Comparison of ENCODE assay signal across 21 mouse cellular contexts in genomic region chr9:119473608-119474164, GRCm38 (mm10). TPM values are rescaled to one million over a fixed set of nuclear protein-coding genes. Genes with fewer than 3 reads are reported as not detected.
DNase-seq lines count a peak whose midpoint lies in the region; TF ChIP-seq lines count a peak whose summit lies in the region.
"Had no signal": no experiment of that assay in that cellular context is flagged by ENCODE, and none has a peak within 500 bp of the region (broad histone marks: within the 10 kb centered on the region; RNA-seq: fewer than 3 reads in every experiment).

No protein-coding gene starts in this region.

- TF ChIP-seq POLR2A in heart, adult 2 months (IDR thresholded peaks at IDR 0.05; ENCODE audit: insufficient read depth, low read depth, low read length): no peak

- intact Hi-C loops in heart, adult 2 months (cut with DNase I): no loop called here
- intact Hi-C loops in heart, postnatal 36 days (cut with DNase I): loop anchor here (2.0 kb wide), 1 partner anchor 41 kb away; no protein-coding TSS in a partner anchor

- H3K79me2 ChIP-seq in heart, adult 2 months (replicated peaks; ENCODE audit: control insufficient read depth, insufficient read depth, low read length): no peaks in the 10 kb centered on the region
- no peaks in the 10 kb centered on the region for H3K79me2 ChIP-seq in C2C12 (ENCODE audit: control insufficient read depth, insufficient read depth)

- no peak overlapping the region for H3ac ChIP-seq in C2C12 (ENCODE audit: control insufficient read depth, insufficient read length, low read depth)

- 45% methylated on average over 9 of the region's 9 CpGs for WGBS in heart, adult 2 months

- no peak overlapping the region for H3K4me3 ChIP-seq in heart, adult 2 months
- no peak overlapping the region for H3K4me3 ChIP-seq in C2C12 (ENCODE audit: insufficient read depth, poor library complexity, severe bottlenecking)
- H3K4me3 ChIP-seq: embryonic facial prominence, embryonic 15.5 days; erythroblast, embryonic 14.5 days; forebrain, embryonic 10.5 days; heart, embryonic 15.5 days; hindbrain, embryonic 10.5 days; hindbrain, embryonic 15.5 days had no signal

- peaks cover 21% of the 10 kb centered on the region for H3K4me1 ChIP-seq in heart, adult 2 months (ENCODE audit: control insufficient read depth, insufficient read depth, low read length)
- H3K4me1 ChIP-seq: embryonic facial prominence, embryonic 15.5 days had no signal

- TF ChIP-seq EP300 in heart, adult 2 months (IDR thresholded peaks at IDR 0.05; ENCODE audit: insufficient read depth, low read depth, low read length): no peak

- H3K27ac ChIP-seq in heart, adult 2 months: peak overlapping the region; percentile 77
- H3K27ac ChIP-seq: embryonic facial prominence, embryonic 15.5 days; hindbrain, embryonic 15.5 days had no signal

- no peak overlapping the region for H3K9ac ChIP-seq in heart, adult 2 months (ENCODE audit: low read depth, low read length)
- H3K9ac ChIP-seq: embryonic facial prominence, embryonic 15.5 days; heart, embryonic 15.5 days; hindbrain, embryonic 15.5 days had no signal

- no peak for TF ChIP-seq CTCF in heart, adult 2 months (IDR thresholded peaks at IDR 0.05)
- TF ChIP-seq CTCF in C2C12 (IDR thresholded peaks at IDR 0.05; ENCODE audit: control insufficient read depth, insufficient read depth, insufficient read length): no peak

- no peak for DNase-seq in heart, adult 2 months
- DNase-seq in heart, postnatal 36 days: no peak
- DNase-seq in right cerebral cortex, adult 18-20 months: peak; percentile 19
- DNase-seq in right cerebral cortex, postnatal 14 days: no peak
- peak; percentile 20 for DNase-seq in gonadal fat pad, adult 2 months (ENCODE audit: low read depth)
- DNase-seq in embryo, embryonic 10 days (ENCODE audit: low spot score): no peak
- DNase-seq in cerebellum, postnatal 4 days (ENCODE audit: low spot score in 2 of 2): no peak
- DNase-seq: adrenal gland, adult 8-10 months; cerebellum, adult 11-12 months; cerebellum, adult 9-10 months; cerebellum, postnatal 25 days; embryo, embryonic 11 days; gastrocnemius, postnatal 10 days had no signal

- H3K36me3 ChIP-seq in heart, adult 2 months (ENCODE audit: control insufficient read depth, insufficient read depth, low read length): no peaks in the 10 kb centered on the region
- no peaks in the 10 kb centered on the region for H3K36me3 ChIP-seq in C2C12 (ENCODE audit: control insufficient read depth, insufficient read depth)
- H3K36me3 ChIP-seq: embryonic facial prominence, embryonic 15.5 days; heart, embryonic 15.5 days; hindbrain, embryonic 15.5 days had no signal

- H3K79me3 ChIP-seq in C2C12 (ENCODE audit: low read depth): no peaks in the 10 kb centered on the region

- no peaks in the 10 kb centered on the region for H3K27me3 ChIP-seq in heart, adult 2 months (ENCODE audit: control insufficient read depth, insufficient read depth, low read length)
- no peaks in the 10 kb centered on the region for H3K27me3 ChIP-seq in C2C12 (ENCODE audit: control insufficient read depth, insufficient read depth, insufficient read length)
- H3K27me3 ChIP-seq: CH12.LX; embryonic facial prominence, embryonic 15.5 days; hindbrain, embryonic 15.5 days had no signal

TF ChIP-seq in C2C12, 6 proteins besides CTCF, POLR2A, EP300 and RAD21:
- TF ChIP-seq MAX (IDR thresholded peaks at IDR 0.05): peak; percentile 77
- no peak for TF ChIP-seq MYOG (IDR thresholded peaks at IDR 0.05; ENCODE audit: control insufficient read depth, extremely low read depth, insufficient read length)
- TF ChIP-seq USF1 (IDR thresholded peaks at IDR 0.05; ENCODE audit: low read depth): no peak
- TF ChIP-seq CEBPB (IDR thresholded peaks at IDR 0.05; ENCODE audit: low read depth): peak; percentile 92
- TF ChIP-seq MYOD1 (IDR thresholded peaks at IDR 0.05; ENCODE audit: control insufficient read depth, insufficient read length, low read depth): no peak
- no peak for TF ChIP-seq FOSL1 (IDR thresholded peaks at IDR 0.05; ENCODE audit: insufficient read depth, low read length, poor library complexity, severe bottlenecking)

RNA-seq across cellular contexts. Expression of gene Exog, which starts 28.9 kb away (rescaled TPM):
- 1 to 10 TPM; 2.0 to 3.1 TPM for total RNA-seq in heart, adult 2 months (2021)
- polyA plus RNA-seq in heart, adult 2 months (2012; rRNA removed): 1.7 and 2.8 TPM in 2 replicates
- 1 to 10 TPM; 2.4 to 2.5 TPM for total RNA-seq in heart, postnatal 36 days (2021)
- polyA plus RNA-seq in C2C12 (2012; fragmentation: generic; extraction: Trizol): 7.3 TPM
- 5.4 TPM in 2 replicates for polyA plus RNA-seq in gonadal fat pad, adult 2 months (2012; rRNA removed)

Comparison
In these comparisons a context has a peak if more than half of its experiments do, and no peak if none do; other contexts are left out.
1. DNase-seq: peak in right cerebral cortex, adult 18-20 months (single experiment) and gonadal fat pad, adult 2 months (single experiment); none in heart, adult 2 months (0 of 2), heart, postnatal 36 days (0 of 2), right cerebral cortex, postnatal 14 days (single experiment), embryo, embryonic 10 days (single experiment) and cerebellum, postnatal 4 days (0 of 2).